Mouse (Mus musculus): ENCODE measurements at regions not wholly inside any gene's neighbourhood (a gene's known extent, or its start where the extent isn't known, plus 50 kb on each side); places are given as distances from the start of the nearest gene placed in this dataset.
A peak's percentile ranks its signal among the peaks of the same experiment; 100 is the strongest.

- Histone ChIP-seq H3K36me3 (ENCODE audit: insufficient read depth, low read length) (no peaks in the 10 kb centered on the region), H3K4me1 (replicated peaks; ENCODE audit: low read depth, low read length) (no peaks in the 10 kb centered on the region), H3K27me3 (ENCODE audit: insufficient read depth, low read length) (no peaks in the 10 kb centered on the region), H3K4me3 (replicated peaks; ENCODE audit: low read length) (no peak overlapping the region), H3K9me3 (ENCODE audit: low read length) (no peaks in the 10 kb centered on the region)
- TF ChIP-seq CTCF (conservative IDR thresholded peaks at IDR 0.05; ENCODE audit: low read length) (no peak), NANOG (IDR thresholded peaks at IDR 0.05; ENCODE audit: borderline replicate concordance, low read length) (no peak), POU5F1 (IDR thresholded peaks at IDR 0.05; ENCODE audit: borderline replicate concordance, low read length) (no peak)
Measured at GRCm38 (mm10) chr9:34029503-34030169, 456.1 kb upstream of the Kirrel3 start.

GRCm38 (mm10) chr9:34054435-34054834 lies 431.3 kb upstream of the Kirrel3 start:
- H3K4me3 ChIP-seq (replicated peaks; ENCODE audit: low read length): no peak overlapping the region
- no peaks in the 10 kb centered on the region for H3K4me1 ChIP-seq (replicated peaks; ENCODE audit: low read depth, low read length)
- H3K36me3 ChIP-seq (ENCODE audit: insufficient read depth, low read length): no peaks in the 10 kb centered on the region
- TF ChIP-seq NANOG (IDR thresholded peaks at IDR 0.05; ENCODE audit: borderline replicate concordance, low read length) (no peak), CTCF (conservative IDR thresholded peaks at IDR 0.05; ENCODE audit: low read length) (peak; percentile 9)
- no peaks in the 10 kb centered on the region for H3K27me3 ChIP-seq (ENCODE audit: insufficient read depth, low read length)
- no peaks in the 10 kb centered on the region for H3K9me3 ChIP-seq (ENCODE audit: low read length)

Measured in E14TG2a.4 (cell line).